In the genomic region with DNA sequence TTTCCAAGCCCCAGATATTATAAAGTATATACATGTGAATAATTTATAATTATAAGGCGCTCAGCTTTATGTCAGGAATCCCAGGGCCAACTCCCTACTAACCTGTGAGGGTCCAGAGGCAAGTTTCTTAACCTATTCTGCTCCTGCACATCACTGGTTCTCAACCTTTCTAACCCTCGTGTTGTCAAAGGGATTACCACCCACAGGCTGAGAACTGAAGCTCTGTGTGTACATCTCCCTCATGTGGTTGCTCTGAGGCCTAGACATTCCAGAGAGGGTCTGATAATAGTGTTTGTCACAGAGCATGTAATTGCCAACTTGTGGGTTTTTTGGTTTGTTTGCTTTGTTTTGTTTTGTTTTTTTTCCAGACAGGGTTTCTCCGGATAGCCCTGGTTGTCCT, we compare ENCODE assay signal across 12 mouse cellular contexts. TPM values are rescaled to one million over a fixed set of nuclear protein-coding genes. Genes with fewer than 3 reads are reported as not detected.
DNase-seq lines count a peak whose midpoint lies in the region; ATAC-seq and TF ChIP-seq lines count a peak whose summit lies in the region.
"Had no signal": no experiment of that assay in that cellular context is flagged by ENCODE, and none has a peak within 500 bp of the region (broad histone marks: within the 10 kb centered on the region; RNA-seq: fewer than 3 reads in every experiment).

No protein-coding gene starts in this region.

- H3K4me1 ChIP-seq in hindbrain, embryonic 14.5 days (replicated peaks; ENCODE audit: control insufficient read depth, insufficient read depth, low read length), result peaks cover 28% of the 10 kb centered on the region

- H3K9ac ChIP-seq in hindbrain, embryonic 14.5 days, result no peak overlapping the region

- H3K27me3 ChIP-seq in C2C12 (ENCODE audit: control insufficient read depth, insufficient read depth, insufficient read length), result no peaks in the 10 kb centered on the region
- no peaks in the 10 kb centered on the region for H3K27me3 ChIP-seq in hindbrain, embryonic 14.5 days (ENCODE audit: control insufficient read depth, insufficient read depth, low read length)

- H3K36me3 ChIP-seq in C2C12 (ENCODE audit: control insufficient read depth, insufficient read depth), result no peaks in the 10 kb centered on the region
- H3K36me3 ChIP-seq in hindbrain, embryonic 14.5 days (replicated peaks; ENCODE audit: control insufficient read depth, insufficient read depth), result no peaks in the 10 kb centered on the region

- H3K27ac ChIP-seq in hindbrain, embryonic 14.5 days, result peak overlapping the region; percentile 99

- ATAC-seq in hindbrain, embryonic 14.5 days (ENCODE audit: low FRiP score), result no peak
- no peak for ATAC-seq in megakaryocyte, adult 5-6 weeks (ENCODE audit: poor library complexity, severe bottlenecking)

- no peaks in the 10 kb centered on the region for H3K79me2 ChIP-seq in C2C12 (ENCODE audit: control insufficient read depth, insufficient read depth)

- 50% methylated on average over 3 of the region's 3 CpGs for WGBS in hindbrain, embryonic 14.5 days

- peak; percentile 21 for TF ChIP-seq CTCF in C2C12 (IDR thresholded peaks at IDR 0.05; ENCODE audit: control insufficient read depth, insufficient read depth, insufficient read length)

- no peak overlapping the region for H3K4me3 ChIP-seq in C2C12 (ENCODE audit: insufficient read depth, poor library complexity, severe bottlenecking)
- no peak overlapping the region for H3K4me3 ChIP-seq in hindbrain, embryonic 14.5 days (replicated peaks; ENCODE audit: low read length)
- H3K4me3 ChIP-seq: myocyte had no signal

- H3K79me3 ChIP-seq in C2C12 (ENCODE audit: low read depth), result no peaks in the 10 kb centered on the region

- peak; percentile 3 to 13 for DNase-seq in layer of hippocampus, postnatal 10 days (ENCODE audit: low spot score in 2 of 2)
- no peak for DNase-seq in layer of hippocampus, adult 11-12 months (ENCODE audit: low spot score)
- peak; percentile 43 for DNase-seq in ES-CJ7 (ENCODE audit: low read depth, low spot score)
- no peak for DNase-seq in hindbrain, embryonic 14.5 days (ENCODE audit: low spot score)
- no peak for DNase-seq in cerebellum, adult 11-12 months
- no peak for DNase-seq in cerebellum, postnatal 4 days (ENCODE audit: low spot score in 2 of 2)
- DNase-seq: adrenal gland, postnatal 14 days; cerebellum, adult 9-10 months; kidney, adult 11 months had no signal

- no peak overlapping the region for H3K4me2 ChIP-seq in hindbrain, embryonic 14.5 days (replicated peaks)

- no peak overlapping the region for H3ac ChIP-seq in C2C12 (ENCODE audit: control insufficient read depth, insufficient read length, low read depth)

- no peaks in the 10 kb centered on the region for H3K9me3 ChIP-seq in hindbrain, embryonic 14.5 days (ENCODE audit: control insufficient read depth, low read length)

TF ChIP-seq in C2C12, 6 proteins besides CTCF, POLR2A, EP300 and RAD21:
- no peak for TF ChIP-seq MYOD1 (IDR thresholded peaks at IDR 0.05; ENCODE audit: control insufficient read depth, insufficient read length, low read depth)
- no peak for TF ChIP-seq MYOG (IDR thresholded peaks at IDR 0.05; ENCODE audit: control insufficient read depth, extremely low read depth, insufficient read length)
- no peak for TF ChIP-seq MAX (IDR thresholded peaks at IDR 0.05)
- TF ChIP-seq CEBPB (IDR thresholded peaks at IDR 0.05; ENCODE audit: low read depth), result no peak
- no peak for TF ChIP-seq FOSL1 (IDR thresholded peaks at IDR 0.05; ENCODE audit: insufficient read depth, low read length, poor library complexity, severe bottlenecking)
- no peak for TF ChIP-seq USF1 (IDR thresholded peaks at IDR 0.05; ENCODE audit: low read depth)
TF ChIP-seq in C2C12: peak in this region for 0.

RNA-seq across cellular contexts. Expression of a gene that starts 15.8 kb away (rescaled TPM):
- total RNA-seq in layer of hippocampus, postnatal 10 days (2021), result 10 to 100 TPM; 28.9 to 34.7 TPM
- 151 TPM for polyA plus RNA-seq in C2C12 (2012; fragmentation: generic; extraction: Trizol)
- polyA plus RNA-seq in hindbrain, embryonic 14.5 days (2014; fragmentation: Nextera tagmentation; extraction: Ambion mirVana), result 73.3 and 87.0 TPM in 2 replicates
- total RNA-seq in megakaryocyte, adult 5-6 weeks (2015), result 54.0 and 59.5 TPM in 2 replicates
- 182 TPM in 2 replicates for total RNA-seq in megakaryocyte, adult 5-6 weeks (2017)

RNA-seq across cellular contexts. Expression of a gene that starts 16.6 kb away (rescaled TPM):
- 1,000 to 10,000 TPM; 1,434 to 1,803 TPM for total RNA-seq in layer of hippocampus, postnatal 10 days (2021)
- polyA plus RNA-seq in C2C12 (2012; fragmentation: generic; extraction: Trizol), result 216 TPM
- 682 and 716 TPM in 2 replicates for polyA plus RNA-seq in hindbrain, embryonic 14.5 days (2014; fragmentation: Nextera tagmentation; extraction: Ambion mirVana)
- total RNA-seq in megakaryocyte, adult 5-6 weeks (2015), result not detected in 2 replicates
- total RNA-seq in megakaryocyte, adult 5-6 weeks (2017), result 0.15 and 0.53 TPM in 2 replicates

Comparison
In these comparisons a context has a peak if more than half of its experiments do, and no peak if none do; other contexts are left out.
1. DNase-seq: peak in layer of hippocampus, postnatal 10 days (2 of 2) and ES-CJ7 (single experiment); none in layer of hippocampus, adult 11-12 months (single experiment), hindbrain, embryonic 14.5 days (single experiment), cerebellum, adult 11-12 months (single experiment) and cerebellum, postnatal 4 days (0 of 2).
2. RNA of a gene that starts 16.6 kb away (total RNA-seq): 1,434 to 1,803 TPM in layer of hippocampus, postnatal 10 days; 0.15 to 0.53 TPM in megakaryocyte, adult 5-6 weeks; every median in the first group is over 100 times any median in the second.